Mouse (Mus musculus): ENCODE measurements around the gene Hist1h4h. TPM values are rescaled to one million over a fixed set of nuclear protein-coding genes. Genes with fewer than 3 reads are reported as not detected.

Hist1h4h gene
- polyA plus RNA-seq (2016; fragmentation: Nextera tagmentation; extraction: Ambion mirVana) = 7.2 and 8.7 TPM in 2 replicates

DNA sequence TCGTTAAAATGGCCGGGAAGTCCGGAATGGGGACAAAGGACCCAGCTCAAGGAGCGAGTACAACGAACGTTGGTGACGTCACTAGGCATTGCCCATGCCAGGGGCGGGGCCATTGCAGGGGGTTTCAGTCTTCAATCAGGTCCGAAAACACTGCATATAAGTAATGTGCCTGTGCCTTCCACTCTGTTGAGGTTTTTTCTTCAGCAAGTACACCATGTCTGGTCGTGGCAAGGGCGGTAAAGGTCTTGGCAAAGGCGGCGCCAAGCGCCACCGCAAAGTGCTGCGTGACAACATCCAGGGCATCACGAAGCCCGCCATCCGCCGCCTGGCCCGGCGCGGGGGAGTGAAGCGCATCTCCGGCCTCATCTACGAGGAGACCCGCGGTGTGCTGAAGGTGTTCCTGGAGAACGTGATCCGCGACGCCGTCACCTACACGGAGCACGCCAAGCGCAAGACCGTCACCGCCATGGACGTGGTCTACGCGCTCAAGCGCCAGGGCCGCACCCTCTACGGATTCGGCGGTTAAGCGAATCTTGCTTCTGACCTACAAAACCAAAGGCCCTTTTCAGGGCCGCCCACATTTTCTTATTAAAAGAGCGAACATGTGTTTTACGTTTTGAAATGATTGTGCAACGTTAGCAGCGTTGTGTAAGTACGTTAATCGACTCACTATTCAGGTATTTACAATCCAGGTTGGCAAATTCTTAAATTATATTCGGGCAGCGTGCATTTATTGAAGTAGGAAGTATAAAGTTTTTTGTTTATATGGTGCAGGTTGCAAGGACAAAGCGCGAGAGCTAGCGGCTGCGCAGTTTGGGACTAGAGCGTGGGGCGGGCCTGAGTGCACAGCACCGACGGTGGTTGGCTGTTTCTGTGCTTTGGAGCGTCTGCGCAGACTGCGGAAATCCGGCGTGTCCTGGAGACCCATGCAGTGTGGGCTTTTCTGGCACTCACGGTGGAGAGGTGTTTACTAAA lies at the start of gene Hist1h4h:
Gene Hist1h4h (plus strand): TSS at position 150 of the 975 bp plus-strand sequence.
- ATAC-seq (ENCODE audit: low FRiP score) = peak; percentile 81
- Histone ChIP-seq H3K4me1 (peaks cover 32% of the 10 kb centered on the region), H3K9ac (peak within 1 kb of the TSS; percentile 77), H3K27me3 (no peaks in the 10 kb centered on the region), H3K36me3 (replicated peaks) (no peaks in the 10 kb centered on the region), H3K4me3 (replicated peaks) (peak within 1 kb of the TSS; percentile 50), H3K27ac (peak within 1 kb of the TSS; percentile 98), H3K4me2 (peak within 1 kb of the TSS; percentile 58), H3K9me3 (no peaks in the 10 kb centered on the region)
- WGBS = under 1% methylated on average over 60 of the region's 70 CpGs

GRCm38 (mm10) chr13:23483153-23483552 lies 47.7 kb upstream of the Hist1h4h start:
- Histone ChIP-seq H3K9me3 (no peaks in the 10 kb centered on the region), H3K36me3 (replicated peaks) (no peaks in the 10 kb centered on the region), H3K4me3 (replicated peaks) (no peak overlapping the region), H3K9ac (no peak overlapping the region), H3K4me1 (peaks cover under 1% of the 10 kb centered on the region; the same call in 1 of the 2 replicates), H3K4me2 (no peak overlapping the region), H3K27me3 (no peaks in the 10 kb centered on the region; the same call in 1 of the 2 replicates), H3K27ac (no peak overlapping the region)
- ATAC-seq (ENCODE audit: low FRiP score) = no peak
- WGBS = 87% methylated on average over 2 of the region's 2 CpGs

- Histone ChIP-seq H3K9ac (no peak overlapping the region), H3K36me3 (replicated peaks) (no peaks in the 10 kb centered on the region), H3K27ac (no peak overlapping the region), H3K4me1 (peaks cover 5% of the 10 kb centered on the region; the same call in 1 of the 2 replicates), H3K4me3 (replicated peaks) (no peak overlapping the region), H3K27me3 (no peaks in the 10 kb centered on the region; the same call in 1 of the 2 replicates), H3K4me2 (no peak overlapping the region), H3K9me3 (no peaks in the 10 kb centered on the region)
- 48% methylated on average over 5 of the region's 5 CpGs for WGBS
- ATAC-seq (ENCODE audit: low FRiP score) = no peak
These were observed 45.6 kb upstream of the Hist1h4h start for GRCm38 (mm10) chr13:23485271-23485670.

DNA sequence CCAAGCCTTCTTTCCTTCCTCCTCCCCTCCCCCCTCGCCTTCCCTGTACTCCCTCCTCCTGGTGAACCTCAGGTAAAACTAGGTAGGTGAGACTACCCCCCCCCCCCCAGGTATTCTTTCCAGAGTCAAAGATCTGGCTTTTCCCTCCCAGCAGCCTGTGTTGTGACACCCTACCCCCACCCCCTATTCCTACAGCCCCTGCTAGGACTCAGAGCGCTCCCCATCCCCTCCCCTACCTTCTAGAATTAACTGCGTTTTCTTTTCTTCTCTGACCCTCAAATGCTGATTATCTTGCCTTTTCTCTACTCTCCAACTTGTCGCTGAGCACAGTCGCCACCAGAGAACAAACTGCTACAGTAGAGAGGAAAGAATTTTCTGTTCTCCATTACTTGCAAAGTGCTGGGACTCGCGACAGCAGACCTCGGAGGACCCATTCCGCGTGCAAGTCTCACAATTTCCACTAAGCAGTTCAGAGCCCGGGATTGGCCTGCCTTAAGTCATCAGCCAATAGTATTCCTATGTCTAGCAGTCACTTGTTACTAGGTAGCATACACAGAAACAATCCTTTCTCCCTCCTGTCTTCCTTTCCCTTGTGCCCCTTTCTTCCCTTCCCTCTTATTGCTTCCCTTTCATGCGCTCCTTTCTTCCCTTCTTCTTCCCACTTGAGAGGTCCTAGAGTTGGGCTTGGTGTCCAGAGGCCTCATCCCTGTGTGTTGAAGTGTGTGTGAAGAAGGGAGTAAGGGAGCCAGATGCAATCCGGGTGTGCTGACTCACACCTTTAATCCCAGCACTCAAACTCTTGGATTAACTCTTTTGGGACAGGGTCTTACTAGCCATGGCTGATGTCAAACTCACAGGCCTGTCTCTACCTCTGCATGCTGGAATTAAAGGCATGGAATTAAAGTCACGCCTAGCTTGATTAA lies 42.2 kb upstream of the Hist1h4h start, which contains the start of gene Btn2a2:
Gene Btn2a2 (minus strand): TSS at position 458 of the 923 bp plus-strand sequence.
- H3K4me3 ChIP-seq (replicated peaks) = peak within 1 kb of the TSS; percentile 23
- ATAC-seq (ENCODE audit: low FRiP score) = peak; percentile 91
- H3K9me3 ChIP-seq = no peaks in the 10 kb centered on the region
- 8% methylated on average over 14 of the region's 14 CpGs for WGBS
- no peaks in the 10 kb centered on the region for H3K36me3 ChIP-seq (replicated peaks)
- peak within 1 kb of the TSS; percentile 50 for H3K4me2 ChIP-seq
- H3K27me3 ChIP-seq = no peaks in the 10 kb centered on the region; the same call in 1 of the 2 replicates
- peaks cover 10% of the 10 kb centered on the region for H3K4me1 ChIP-seq
- H3K27ac ChIP-seq = no peak within 1 kb of the TSS
- H3K9ac ChIP-seq = no peak within 1 kb of the TSS

GRCm38 (mm10) chr13:23490863-23491262 lies 40.0 kb upstream of the Hist1h4h start:
- Histone ChIP-seq H3K36me3 (replicated peaks) (no peaks in the 10 kb centered on the region), H3K4me2 (no peak overlapping the region), H3K27ac (no peak overlapping the region), H3K9me3 (no peaks in the 10 kb centered on the region), H3K4me3 (replicated peaks) (no peak overlapping the region), H3K27me3 (no peaks in the 10 kb centered on the region; the same call in 1 of the 2 replicates), H3K9ac (no peak overlapping the region), H3K4me1 (peaks cover 10% of the 10 kb centered on the region)
- no peak for ATAC-seq (ENCODE audit: low FRiP score)
- WGBS = 75% methylated on average over 1 of the region's 1 CpGs

DNA sequence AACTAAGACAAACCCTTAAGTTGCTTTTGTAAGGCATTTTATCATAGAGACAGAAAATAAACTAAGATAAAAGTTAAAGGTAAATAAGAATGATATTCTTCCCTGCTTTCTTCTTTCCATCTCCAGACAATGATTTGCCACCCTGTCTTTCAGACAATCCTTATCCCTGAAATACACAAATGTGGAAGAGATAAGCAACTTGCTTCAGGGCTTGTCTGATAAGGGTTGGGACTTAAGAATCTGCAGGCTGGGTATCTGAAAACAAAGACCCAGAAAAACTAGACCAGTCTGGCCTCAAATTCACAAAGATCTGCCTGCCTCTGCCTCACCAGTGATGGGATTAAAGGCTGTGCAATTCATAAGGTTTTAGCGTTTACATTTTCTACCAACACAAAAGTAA lies 39.6 kb upstream of the Hist1h4h start:
- no peaks in the 10 kb centered on the region for H3K36me3 ChIP-seq (replicated peaks)
- WGBS = 16% methylated on average over 1 of the region's 1 CpGs
- no peaks in the 10 kb centered on the region; the same call in 1 of the 2 replicates for H3K27me3 ChIP-seq
- no peak overlapping the region for H3K27ac ChIP-seq
- no peak overlapping the region for H3K4me3 ChIP-seq (replicated peaks)
- peaks cover 10% of the 10 kb centered on the region for H3K4me1 ChIP-seq
- H3K9me3 ChIP-seq = no peaks in the 10 kb centered on the region
- no peak for ATAC-seq (ENCODE audit: low FRiP score)
- H3K9ac ChIP-seq = no peak overlapping the region
- no peak overlapping the region for H3K4me2 ChIP-seq

DNA sequence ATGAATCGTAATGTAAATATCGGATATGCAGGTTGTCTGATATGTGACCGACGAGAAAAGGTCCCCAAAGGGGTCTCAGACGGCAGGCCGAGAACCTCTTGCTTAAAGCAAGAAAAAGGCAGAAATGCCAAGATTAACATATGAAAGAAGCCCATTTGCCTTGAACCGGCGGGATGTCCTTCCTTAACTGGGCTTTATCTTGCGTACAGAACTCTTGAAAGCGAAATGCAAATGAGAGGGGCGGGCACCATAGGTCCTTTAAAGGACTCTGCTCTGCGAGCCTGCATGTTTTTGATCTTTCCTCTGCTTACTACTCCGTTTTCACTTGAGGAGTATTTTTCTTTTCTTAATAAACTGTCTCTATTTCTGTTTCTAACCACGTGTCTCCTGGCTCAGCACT lies 38.9 kb upstream of the Hist1h4h start:
- peak; percentile 72; the same call in 1 of the 2 replicates for ATAC-seq (ENCODE audit: low FRiP score)
- peak overlapping the region; percentile 20 for H3K4me3 ChIP-seq (replicated peaks)
- H3K4me2 ChIP-seq = peak overlapping the region; percentile 48
- 2% methylated on average over 14 of the region's 14 CpGs for WGBS
- H3K4me1 ChIP-seq = peaks cover 10% of the 10 kb centered on the region
- H3K27me3 ChIP-seq = peaks cover 3% of the 10 kb centered on the region; the same call in 1 of the 2 replicates
- peak overlapping the region; percentile 13; the same call in 1 of the 2 replicates for H3K9ac ChIP-seq
- no peaks in the 10 kb centered on the region for H3K9me3 ChIP-seq
- no peaks in the 10 kb centered on the region for H3K36me3 ChIP-seq (replicated peaks)
- H3K27ac ChIP-seq = peak overlapping the region; percentile 43; the same call in 1 of the 2 replicates

DNA sequence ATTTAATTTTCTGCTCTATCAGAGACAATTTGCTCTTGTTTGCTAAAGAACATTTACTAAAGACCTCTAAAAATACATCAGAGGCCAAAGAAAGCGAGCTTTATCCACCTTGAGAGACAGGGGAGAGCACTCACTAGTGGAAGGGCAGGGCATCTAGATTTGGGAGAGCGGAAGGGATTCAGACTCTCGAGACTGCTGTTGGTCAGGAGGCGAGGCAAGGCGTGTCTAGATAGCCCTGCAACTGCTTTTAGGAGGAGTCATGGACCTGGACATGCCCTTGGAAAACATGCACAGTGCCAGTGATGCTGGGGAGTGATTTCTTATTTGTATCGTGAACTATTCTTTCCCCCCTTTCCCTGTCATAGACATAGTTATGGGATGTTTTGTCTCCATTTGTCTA lies 35.3 kb upstream of the Hist1h4h start:
- no peak overlapping the region for H3K9ac ChIP-seq
- H3K27me3 ChIP-seq = peaks cover 12% of the 10 kb centered on the region; the same call in 1 of the 2 replicates
- H3K9me3 ChIP-seq = no peaks in the 10 kb centered on the region
- H3K4me2 ChIP-seq = no peak overlapping the region
- H3K4me1 ChIP-seq = peaks cover 13% of the 10 kb centered on the region
- H3K4me3 ChIP-seq (replicated peaks) = no peak overlapping the region
- no peak for ATAC-seq (ENCODE audit: low FRiP score)
- H3K36me3 ChIP-seq (replicated peaks) = no peaks in the 10 kb centered on the region
- H3K27ac ChIP-seq = no peak overlapping the region
- 74% methylated on average over 6 of the region's 6 CpGs for WGBS

DNA sequence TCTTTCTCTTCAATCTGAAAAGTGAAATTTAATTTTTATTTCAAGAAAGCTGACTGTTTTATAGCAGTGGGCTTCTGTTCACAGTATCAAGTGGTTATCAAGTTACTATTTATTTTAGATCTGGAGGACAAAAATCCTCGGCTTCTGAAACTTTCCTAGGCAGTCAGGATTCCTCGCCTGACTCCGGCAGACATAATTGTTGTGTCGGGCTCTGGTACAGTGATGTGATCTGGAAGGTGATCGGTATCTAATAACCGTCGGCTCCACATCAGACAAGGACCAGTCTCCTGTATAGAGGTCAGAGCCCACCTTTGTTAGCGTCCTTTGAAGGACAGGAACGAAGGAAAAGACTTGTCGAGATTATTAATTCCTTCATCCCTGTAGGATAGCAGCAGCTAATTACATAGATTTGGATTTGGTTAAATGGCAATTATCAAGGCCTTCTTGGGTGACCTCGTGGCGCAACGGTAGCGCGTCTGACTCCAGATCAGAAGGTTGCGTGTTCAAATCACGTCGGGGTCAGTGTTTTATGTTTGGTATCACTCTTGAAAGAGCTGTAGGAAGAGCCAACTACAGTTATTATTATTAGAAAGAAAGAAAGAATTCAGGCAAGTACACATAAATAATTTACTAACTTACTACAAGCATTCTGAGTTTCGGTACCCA lies 33.1 kb upstream of the Hist1h4h start:
- Histone ChIP-seq H3K27me3 (peaks cover 12% of the 10 kb centered on the region; the same call in 1 of the 2 replicates), H3K4me1 (peaks cover 9% of the 10 kb centered on the region), H3K36me3 (replicated peaks) (no peaks in the 10 kb centered on the region), H3K9me3 (no peaks in the 10 kb centered on the region), H3K4me3 (replicated peaks) (peak overlapping the region; percentile 19), H3K4me2 (peak overlapping the region; percentile 47), H3K27ac (no peak overlapping the region), H3K9ac (peak overlapping the region; percentile 29; the same call in 1 of the 2 replicates)
- no peak; the same call in 1 of the 2 replicates for ATAC-seq (ENCODE audit: low FRiP score)
- WGBS = 2% methylated on average over 19 of the region's 19 CpGs

DNA sequence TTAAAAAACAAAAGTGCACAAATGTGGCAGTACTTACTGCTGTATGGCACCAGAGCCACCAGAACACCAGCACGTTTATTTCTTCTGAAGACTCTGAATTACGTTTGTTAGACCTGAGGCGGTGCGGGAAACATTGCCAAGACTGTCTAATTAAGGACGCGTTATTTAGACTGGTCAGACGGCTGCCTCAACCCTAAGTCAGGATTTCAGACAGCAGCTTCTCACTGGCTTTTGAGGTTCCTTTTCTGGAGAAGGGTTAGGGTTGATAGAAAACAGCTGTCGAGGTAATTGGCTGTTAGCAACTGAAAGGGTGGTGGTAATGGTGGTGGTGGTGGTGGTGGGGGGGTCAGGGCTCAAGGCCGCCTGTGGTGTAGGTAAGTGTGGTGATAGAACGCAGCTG lies 32.2 kb upstream of the Hist1h4h start:
- Histone ChIP-seq H3K9ac (no peak overlapping the region), H3K4me3 (replicated peaks) (peak overlapping the region; percentile 19), H3K4me2 (peak overlapping the region; percentile 47), H3K9me3 (no peaks in the 10 kb centered on the region), H3K4me1 (peaks cover 8% of the 10 kb centered on the region), H3K36me3 (replicated peaks) (no peaks in the 10 kb centered on the region), H3K27me3 (peaks cover 12% of the 10 kb centered on the region; the same call in 1 of the 2 replicates), H3K27ac (no peak overlapping the region)
- 5% methylated on average over 10 of the region's 10 CpGs for WGBS
- ATAC-seq (ENCODE audit: low FRiP score) = no peak

DNA sequence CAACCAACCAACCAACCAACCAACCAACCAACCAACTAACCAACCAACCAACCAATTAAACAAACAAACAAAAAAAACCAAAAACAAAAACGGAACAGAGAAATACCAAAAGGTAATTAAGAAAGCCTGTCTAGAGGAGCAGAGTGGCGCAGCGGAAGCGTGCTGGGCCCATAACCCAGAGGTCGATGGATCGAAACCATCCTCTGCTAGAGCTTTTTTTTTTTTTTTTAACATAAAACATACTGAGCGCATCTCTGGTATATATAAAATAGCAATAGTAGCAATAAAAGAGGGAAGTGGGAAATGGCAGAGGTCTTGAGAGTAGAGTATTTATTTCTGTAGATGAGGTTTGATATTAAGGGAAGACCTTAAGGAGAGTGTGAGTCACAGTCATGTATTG lies 30.9 kb upstream of the Hist1h4h start:
- H3K9me3 ChIP-seq = no peaks in the 10 kb centered on the region
- 6% methylated on average over 7 of the region's 7 CpGs for WGBS
- peaks cover 12% of the 10 kb centered on the region for H3K27me3 ChIP-seq
- no peak overlapping the region for H3K4me3 ChIP-seq (replicated peaks)
- no peak overlapping the region for H3K9ac ChIP-seq
- H3K4me1 ChIP-seq = peaks cover 9% of the 10 kb centered on the region
- H3K36me3 ChIP-seq (replicated peaks) = no peaks in the 10 kb centered on the region
- no peak for ATAC-seq (ENCODE audit: low FRiP score)
- H3K4me2 ChIP-seq = no peak overlapping the region
- no peak overlapping the region for H3K27ac ChIP-seq
